Mouse (Mus musculus) embryo, embryonic 11.5 days (tissue): ENCODE measurements around the gene Gnaz.

Source experiments
- DNase-seq: peaks from one replicate; pipeline ENCODE4 v3.0.0-alpha.2; 2012; ENCODE audit warnings: low read depth, low spot score

The Gnaz gene

GRCm38 (mm10) chr10:75062189-75062561, 95.2 kb downstream of the Gnaz start:
- no peak for DNase-seq

DNA sequence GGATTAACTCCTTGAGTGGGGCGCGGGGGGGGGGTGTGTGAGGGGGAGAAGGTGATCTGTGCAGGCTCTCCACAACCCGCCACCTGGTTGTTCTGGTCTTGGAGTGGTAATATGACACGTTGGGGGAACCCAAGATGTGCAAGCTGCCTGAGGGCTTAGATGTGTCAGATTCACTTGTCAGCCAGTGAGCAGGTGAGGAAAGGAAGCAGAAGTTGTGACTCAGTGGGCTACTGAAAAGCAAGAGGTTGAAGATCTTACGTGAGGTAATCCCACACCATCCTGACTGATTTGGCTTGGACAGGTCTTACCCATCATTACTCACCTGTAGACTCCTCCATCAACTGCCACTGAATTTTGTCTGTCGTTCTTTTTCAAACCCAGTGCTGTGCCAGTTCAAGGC, 95.6 kb downstream of the Gnaz start:
- DNase-seq: no peak

- no peak for DNase-seq
Measured at GRCm38 (mm10) chr10:75063301-75063965, 96.5 kb downstream of the Gnaz start.

DNA sequence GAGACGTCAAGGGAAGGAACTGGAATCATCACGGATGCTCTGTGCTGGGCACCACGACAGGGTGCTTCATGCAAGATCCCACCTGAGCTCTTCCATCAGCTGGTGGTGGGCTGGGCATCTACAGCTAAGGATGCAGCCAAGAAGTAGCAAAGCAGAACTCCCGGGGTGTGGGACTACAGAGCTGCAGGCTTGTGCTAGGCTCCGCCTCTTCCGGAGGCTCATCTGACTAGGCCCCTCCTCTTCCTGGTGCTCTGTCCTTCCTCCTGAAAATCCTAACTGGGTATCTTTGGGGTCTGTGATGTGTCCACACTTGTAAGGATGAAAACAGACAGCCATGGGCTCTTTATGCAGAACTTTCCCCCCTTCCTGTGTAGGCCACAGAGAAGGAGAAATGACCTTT, 98.7 kb downstream of the Gnaz start:
- no peak for DNase-seq
